Mouse (Mus musculus) T-helper 2 cell (primary cell): ENCODE measurements around the gene Agap1.

ENCODE experiments used
- in situ Hi-C: fragments of 300-600 bp; cut with MboI, MseI; formaldehyde crosslinking; loops from one replicate; pipeline ENCODE4 v1.15.1; 2025; ENCODE audit warnings: high pct_unique_total_duplicates

The Agap1 gene

DNA sequence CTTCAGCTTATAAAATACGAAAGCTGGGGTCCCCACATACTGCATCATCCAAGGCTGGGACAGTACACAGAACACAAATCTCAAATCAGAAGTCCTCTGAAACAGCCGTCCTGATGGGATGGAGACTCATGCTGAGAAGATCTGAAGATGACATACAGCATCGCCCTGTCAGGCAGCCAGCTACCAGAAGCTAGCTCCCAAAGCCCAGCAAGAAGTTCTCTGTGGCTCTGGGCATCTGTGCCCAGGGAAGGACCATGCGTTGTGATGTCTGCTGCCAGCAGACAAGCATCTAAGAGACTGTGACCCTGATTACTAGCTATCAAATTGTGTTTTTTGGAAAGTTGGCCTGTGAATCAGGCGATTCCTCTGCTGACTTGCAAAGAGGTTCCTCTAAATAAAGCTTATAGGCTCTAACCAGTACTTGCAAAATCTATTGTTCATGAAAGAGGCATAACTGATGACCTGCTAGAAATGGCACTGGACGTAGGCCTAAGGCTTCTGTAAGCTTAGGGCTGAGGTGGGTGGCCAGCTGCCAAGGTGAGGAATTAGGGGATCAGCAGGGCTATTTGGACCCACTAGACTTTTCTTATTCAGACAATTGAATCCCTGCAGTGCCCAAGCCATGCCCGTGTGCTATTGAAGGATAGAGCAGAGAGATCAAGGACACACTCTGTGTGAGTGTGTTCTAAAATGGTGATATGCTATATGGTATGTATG is 121.7 kb downstream of the Agap1 start:
- in situ Hi-C loops: no loop called here

DNA sequence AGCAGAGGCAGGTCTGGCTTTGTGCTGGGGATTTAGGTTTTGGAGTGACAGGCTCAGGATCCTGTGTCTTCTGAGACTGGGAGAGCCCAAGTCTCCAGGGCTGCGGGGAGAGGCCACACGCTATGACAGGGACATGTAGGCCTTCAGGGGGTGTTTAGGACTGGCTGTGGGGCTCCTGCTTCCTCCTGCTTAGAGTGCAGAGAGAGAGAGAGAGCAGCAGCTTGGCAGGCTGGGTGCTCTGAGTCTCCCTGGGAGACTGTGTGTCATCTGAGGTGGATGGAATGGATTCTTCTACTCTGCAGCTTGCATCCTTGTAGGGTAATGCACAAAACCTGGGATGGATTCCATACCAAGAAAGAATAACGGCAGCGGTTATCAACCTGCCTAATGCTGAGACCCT is 122.4 kb downstream of the Agap1 start:
- in situ Hi-C loops: no loop called here

DNA sequence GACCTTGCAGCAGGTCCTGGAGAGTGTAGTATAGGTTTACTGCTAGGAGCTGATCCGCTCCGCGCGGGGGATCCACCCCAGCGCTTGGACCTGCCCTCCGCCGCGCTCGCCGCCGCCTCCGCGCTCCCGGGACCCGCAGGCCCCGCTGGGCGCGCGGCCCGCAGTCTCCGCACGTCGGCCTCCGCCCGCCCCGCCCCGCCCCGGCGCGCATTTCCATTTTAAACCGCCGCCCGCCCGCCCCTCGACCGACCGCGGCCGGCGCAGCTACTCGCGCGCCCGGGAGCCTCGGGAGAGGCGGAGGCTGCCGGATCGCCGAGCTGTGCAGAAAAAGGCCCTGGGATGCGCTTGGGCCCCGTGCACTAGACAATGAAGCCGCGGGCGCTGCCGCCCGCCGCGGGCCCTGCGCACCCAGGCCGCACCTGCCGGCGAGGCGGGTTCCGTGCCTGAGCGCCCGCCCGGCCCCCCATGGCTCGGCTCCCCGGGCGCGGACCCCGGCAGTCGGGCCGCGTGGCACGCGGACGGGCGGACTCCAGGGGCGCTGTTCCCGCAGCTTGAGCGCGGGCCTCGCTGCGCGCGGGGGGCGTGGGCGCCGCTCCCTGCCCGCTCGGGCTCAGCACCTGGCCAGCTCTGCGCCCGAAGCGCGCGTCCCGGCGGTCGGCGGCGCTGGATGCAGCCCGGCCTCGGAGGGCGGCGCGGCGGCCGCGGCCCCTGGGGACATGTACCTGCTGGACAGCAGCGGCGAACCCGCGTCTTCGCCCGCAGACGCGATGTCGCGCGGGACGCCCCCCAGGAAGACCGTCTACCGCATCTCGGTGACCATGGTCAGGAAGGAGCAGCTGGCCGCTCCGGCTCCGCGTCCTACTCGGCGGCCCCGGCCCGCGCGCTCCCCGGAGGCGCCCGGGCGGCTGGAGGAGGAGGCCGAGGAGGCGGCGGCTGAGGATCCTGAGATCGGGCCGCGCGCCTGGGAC is 125.7 kb downstream of the Agap1 start:
- in situ Hi-C loops: no loop called here

DNA sequence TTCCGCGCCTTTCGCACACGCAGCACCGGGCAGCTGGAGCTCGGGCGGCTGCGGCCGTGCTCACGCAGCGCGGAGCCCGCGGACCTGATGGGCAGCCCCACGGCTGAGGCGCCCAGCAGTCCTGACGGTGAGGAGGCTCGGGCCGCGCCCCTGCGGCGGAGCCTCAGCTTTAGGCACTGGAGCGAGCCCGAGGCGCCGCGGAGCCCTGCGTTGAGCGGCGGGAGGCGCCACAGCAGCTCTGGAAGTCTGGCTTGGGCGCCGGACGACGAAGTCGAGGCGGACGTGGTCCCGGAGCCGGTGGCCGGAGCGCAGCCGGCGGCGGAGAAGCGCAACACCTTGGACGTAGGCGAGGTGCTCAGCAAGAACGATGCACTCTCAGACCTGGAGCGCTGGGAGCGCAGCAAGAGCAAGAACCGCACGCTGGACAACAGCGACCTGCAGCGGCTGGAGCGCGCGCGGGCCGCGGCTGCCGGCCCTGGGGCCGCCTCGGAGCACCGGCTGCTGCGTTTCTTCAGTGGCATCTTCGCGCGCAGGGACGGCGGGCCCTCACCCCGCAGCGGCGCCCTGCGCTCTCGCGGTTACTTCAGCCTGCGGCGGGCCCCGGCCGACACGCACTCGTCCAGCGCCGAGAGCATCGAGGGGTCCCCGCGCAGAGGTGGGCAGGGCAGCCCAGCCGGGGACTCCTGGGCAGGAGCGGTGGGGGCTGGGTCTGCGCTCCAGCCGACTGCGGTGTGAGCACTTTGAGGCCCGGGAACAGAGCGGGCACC is 126.6 kb downstream of the Agap1 start:
- in situ Hi-C loops: no loop called here

DNA sequence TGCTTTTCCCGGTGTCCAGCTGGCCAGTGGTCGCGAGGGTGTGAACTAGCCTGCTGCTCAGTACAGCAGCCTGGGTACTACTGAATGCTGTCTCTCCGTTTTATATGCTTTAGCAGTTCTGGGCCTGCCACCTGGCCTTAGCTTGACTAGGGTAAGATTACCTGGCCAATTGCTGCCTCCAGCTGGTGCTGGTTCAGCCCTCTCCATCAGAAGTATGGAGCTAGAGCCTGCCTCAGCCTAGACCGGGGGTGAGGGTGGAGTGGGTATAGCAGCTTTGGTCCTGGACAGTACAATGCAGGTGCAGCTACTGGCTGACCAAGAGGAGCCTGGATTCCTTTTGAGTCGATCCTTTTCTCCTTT is 127.1 kb downstream of the Agap1 start:
- in situ Hi-C loops: no loop called here

DNA sequence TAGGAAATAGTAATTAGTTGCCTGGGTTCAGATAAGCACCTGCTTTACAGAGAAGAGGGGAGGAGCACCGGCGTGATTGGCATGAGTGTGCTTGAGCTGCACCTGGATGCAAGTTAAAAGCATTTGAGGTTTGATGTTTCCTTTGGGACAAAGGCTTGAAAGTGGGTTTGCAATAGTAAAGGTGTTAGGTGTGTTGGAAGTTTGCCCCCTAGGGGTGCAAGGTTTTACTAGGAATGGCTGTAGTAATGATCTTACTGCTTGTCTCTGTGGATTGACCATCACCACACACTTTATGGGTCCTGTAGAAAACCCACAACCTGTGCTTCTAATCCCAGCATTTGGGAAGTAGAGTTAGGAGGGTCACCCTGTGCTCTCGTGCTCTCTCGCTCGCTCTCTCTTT is 128.8 kb downstream of the Agap1 start:
- in situ Hi-C loops: no loop called here

DNA sequence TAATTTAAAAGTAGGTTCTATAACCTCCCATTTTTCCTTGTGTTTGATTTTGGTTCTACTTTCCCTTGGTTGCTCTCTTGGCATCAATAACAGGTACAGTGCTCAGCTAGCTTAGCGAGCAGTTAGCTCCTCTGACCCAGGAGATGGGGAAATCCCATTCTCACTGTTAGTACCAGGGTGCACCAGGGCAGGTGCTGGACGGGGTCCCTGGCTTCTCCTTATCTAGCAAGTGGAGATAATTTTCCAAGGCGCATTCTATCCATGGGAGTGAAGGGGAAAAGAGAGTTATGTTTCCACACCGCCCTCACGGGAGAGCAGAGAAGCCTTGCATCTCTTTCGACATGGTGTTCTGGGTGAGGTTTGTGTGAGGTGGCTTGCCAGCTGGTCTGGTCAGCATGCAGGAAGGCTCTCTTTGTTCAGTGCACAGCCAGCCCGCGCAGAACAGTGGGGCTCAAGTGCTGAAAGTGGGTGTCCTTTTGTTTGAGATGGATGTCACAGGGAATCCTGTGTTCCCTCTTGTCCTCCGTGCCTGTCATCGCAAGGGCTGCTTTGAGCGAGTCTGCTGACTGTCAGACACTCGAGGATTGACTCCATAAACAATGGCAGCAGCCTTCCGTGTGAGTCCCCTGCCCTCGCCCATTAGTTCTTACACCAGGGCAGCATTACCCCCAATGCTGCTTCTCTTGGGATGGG is 132.5 kb downstream of the Agap1 start:
- in situ Hi-C loops: no loop called here

DNA sequence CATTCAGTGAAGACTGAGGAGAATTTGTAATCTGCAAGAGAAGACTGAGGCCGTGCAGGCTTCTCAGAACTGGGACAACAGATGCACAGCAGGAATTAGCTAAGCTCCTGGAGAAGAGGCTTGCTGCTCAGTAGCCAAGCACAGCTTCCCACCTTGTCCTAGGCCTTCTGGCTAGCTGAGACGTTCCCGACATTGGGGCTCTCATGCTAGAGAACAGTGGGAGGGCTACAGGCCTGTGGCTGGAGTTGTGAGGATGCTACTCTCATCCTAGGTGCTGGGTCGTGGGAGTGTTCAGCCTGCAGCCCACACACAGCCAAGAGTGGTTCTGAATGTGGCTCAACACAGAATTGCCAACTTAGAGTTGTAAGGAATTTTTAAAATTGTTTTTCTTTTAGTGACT is 133.5 kb downstream of the Agap1 start:
- in situ Hi-C loops: no loop called here

DNA sequence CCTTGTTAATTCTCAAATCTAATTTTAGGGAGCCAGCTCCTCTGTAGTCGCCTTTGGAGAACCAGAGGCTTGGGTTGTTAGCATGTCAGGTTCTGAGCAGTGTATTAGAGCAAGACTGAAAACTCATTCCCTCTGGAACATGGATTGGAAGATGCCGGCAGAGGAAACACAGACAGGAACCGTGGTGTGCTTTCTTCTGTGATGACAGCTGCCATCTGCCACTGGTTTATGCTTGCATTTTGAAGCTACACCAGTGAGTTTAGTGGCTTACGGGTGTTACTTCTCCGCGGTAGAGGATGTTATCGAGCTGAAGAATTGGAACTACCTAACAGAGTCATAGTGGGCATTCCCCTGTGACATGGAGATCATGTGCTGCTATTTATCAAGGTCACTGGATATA is 136.4 kb downstream of the Agap1 start:
- in situ Hi-C loops: no loop called here

DNA sequence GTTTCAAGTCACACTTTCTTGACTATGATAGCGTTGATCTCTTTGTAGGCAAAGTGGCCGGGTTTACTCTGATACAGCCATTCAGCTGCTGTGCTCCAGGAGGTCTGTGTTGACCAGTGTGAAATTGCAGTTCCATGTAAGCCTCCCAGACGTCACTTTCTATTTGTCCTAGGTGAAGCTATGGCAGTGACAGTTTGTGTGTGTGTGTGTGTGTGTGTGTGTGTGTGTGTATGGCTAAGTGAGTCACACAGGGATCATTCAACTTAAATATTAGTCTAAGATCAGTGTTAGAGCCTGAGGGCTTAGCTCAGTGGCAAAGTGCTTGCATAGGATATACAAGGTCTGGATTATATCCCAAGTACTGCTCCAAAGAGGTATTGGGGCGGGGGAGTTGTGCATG is 138.6 kb downstream of the Agap1 start:
- in situ Hi-C loops: no loop called here

DNA sequence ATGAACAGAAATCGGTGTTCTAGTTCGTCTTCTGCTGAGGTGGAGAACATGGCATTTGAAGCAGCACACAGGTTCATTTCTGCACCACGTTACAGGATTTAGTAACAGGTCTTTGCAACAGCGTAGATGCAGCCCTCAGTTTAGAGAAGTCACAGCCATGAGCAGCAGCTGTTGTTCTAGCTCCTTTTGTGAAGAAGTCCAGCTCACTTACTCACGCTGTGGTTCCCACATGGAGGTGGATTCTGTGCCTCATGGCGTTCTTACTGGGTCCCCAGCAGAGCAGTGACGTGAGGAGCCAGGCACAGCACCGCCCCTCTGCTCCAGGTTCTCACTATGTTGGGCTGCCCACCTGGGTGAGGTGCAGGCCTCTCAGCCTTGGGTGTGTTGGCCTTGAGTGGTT is 140.4 kb downstream of the Agap1 start:
- in situ Hi-C loops: no loop called here

DNA sequence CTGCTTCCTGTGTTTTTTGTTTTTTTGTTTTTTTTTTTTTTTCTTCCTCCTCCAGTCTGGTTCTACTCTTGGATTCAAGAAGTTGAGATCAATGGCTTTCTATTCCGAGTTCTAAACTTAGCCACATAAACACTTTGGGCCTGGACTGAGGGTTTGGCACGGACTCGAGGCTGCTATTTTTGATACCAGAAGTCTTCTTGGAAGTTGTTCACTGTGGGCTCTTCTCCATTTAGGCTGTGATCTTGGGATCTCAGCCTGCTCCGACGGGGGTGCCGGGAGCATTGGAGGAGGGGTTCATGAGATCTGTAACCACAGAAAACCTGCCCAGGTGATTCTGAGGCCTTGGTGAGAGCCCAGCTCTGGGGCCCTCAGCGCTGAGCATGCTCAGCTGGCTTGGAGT is 140.8 kb downstream of the Agap1 start:
- in situ Hi-C loops: no loop called here

DNA sequence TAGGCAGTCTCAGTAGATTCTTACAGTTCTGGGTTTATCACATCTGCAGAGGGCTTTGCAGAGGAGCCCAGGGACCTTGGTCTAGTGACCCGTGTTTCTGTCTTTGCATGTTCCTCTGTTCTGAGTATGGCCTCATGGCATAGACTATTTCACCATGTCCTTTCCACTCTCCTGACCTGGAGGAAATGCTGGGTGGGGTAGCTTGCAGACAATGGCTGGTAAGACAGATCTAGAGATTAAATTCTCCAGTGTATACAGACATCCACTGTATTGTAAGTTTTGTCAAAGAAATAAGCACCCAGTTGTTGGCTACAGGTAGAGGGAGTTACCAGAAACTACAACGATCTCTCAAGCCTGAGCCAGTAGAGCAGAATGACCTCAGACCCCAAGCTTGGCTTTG is 141.6 kb downstream of the Agap1 start:
- in situ Hi-C loops: no loop called here

DNA sequence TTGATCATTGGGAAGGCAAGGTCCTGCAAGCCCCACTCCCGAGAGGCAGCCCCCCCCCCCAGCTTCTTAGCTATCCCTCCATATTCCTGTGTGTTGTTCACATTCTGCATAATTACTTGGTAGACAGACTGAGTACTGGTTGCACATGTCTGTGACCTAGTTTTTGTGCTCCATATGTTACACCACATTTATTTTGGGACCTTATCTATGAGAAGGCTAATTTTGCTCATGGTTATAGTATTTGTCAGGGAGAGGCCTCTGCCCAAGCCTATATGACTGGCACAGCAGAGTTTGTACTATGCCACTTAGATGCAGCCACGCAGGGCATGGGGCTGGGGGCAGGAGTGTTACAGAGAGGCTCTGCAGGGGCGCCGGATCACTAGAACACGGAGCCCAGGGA is 144.3 kb downstream of the Agap1 start:
- in situ Hi-C loops: no loop called here

DNA sequence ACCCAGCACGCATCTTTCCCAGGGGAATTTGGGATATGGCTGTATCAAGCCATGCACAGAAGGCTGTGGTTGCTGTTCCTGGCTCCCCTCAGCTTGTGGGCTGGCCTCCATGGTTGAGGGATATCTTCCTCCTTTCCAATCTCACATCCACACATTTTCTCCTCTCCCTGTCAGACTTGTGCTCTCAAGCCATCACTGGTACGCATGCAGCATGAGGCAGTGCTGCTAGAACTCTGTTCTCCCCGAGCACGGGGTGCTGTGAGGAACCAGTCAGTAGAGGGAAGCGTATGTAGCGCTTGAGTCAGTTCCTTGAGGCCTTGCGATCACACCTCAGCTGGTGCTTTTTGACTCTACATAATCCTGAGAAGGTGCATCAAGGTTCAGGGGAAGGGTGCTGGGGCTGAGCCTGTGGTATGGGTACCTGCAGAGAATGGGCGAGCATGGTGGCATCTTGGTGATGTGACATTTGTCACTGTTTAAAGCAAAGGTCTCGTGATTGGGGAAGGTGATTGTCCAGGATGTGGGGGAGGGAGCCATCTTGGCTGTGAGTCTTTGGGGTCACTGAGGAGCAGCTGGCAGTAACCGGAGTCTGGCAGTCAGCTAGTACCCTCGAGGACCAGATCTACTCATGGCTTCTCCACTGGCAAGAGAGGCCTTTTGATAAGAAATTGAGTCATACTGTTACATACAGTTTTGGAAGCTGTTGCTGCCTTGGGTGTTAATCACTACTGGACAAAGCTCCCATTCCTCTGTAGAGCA is 145.6 kb downstream of the Agap1 start:
- in situ Hi-C loops: no loop called here

DNA sequence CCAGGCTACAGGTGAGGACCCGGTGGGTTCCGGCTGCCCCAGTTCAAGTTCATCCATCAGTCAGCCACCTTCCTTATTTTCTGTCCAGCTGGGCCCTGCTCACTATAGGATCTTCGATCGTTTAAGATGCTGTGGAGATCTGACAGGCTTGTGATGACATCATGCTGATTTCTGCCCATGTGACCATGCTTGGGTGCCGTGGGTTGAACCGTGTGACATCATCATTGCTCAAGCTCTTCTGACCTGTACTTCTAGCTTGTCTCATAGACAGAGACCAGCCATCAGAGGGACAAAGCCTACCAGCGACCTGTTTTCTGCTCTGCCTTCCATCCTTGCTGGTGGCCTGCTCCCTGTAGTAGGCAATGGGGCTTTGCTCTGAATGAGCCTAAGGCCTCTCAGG is 146.7 kb downstream of the Agap1 start:
- in situ Hi-C loops: no loop called here

DNA sequence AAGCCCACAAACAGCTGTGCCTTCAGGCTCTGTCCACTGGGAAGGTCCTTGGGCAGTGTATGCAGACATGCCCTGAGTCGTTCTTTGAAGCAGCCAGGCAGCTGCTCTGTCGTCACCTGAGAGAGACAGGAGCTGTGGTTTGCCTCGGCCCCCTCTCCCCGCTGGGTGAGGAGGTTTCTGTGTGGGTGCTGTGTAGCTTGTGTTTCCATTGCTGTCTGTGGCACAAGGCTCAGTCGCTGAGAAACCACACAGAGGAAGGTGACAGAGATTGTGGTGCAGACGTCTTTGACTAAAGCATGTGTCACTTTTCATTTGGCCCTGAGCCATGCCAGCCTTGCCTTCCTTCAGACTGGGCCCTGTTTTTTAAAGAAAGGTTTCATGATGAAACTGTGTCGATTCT is 148.3 kb downstream of the Agap1 start:
- in situ Hi-C loops: no loop called here

DNA sequence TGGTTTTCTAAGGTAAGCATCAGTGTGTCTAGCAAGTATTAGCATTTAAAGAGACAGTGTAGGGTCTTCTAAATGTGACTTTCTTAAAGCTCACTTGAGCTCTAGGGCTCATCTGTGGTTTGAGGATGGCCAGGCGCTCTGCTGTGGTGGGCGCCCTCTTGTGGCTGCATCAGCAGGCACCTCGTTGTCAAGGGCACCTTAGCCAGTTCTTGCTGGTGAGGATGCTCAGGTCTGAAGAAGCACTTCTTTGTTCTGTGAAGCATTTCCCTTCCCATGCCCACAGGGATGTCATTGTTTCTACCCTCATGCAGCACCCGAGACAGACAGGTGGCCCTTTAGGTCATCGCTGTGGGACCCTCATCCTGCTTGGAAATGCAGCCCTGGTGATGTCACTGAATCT is 152.0 kb downstream of the Agap1 start:
- in situ Hi-C loops: no loop called here

DNA sequence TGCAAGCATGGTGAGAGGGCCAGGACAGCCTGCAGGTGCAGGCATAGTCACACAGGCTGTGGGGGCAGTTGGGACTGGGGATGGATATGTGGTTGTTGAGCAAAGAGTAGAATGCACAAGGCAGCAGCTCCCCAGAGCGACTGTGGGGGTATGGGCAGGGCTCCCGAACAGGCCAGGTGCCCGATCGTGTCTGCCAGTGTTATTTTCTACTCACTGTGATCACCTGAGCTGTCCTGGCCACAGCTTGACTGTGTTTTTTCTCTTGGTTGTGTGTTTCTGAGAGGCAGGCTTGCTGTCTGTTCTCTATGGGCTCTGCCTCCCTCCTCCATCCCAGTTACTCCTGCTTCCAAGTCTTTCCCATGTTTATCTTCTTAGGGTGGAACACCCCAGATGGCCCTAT is 154.2 kb downstream of the Agap1 start:
- in situ Hi-C loops: no loop called here

DNA sequence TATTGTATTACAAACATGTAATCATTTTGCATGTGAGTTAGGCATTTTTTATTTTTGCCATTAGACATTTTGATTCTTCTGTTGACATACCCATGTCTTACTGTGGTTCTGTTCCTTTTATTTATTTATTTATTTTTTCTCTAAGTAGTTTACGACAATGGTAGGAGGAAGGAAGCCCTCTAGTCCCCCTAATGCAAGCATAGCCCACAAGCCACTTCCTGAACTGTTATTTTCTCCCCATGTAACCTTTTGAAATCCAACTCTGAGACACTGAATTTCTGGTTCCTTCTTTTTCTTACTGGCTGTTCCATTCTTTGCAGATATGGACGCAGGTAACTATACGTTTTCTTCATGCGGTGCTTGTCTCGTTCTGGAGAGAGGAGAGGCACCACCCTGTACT is 155.4 kb downstream of the Agap1 start:
- in situ Hi-C loops: loop anchor here (5.0 kb wide), 1 partner anchor 68 kb away; no protein-coding TSS in a partner anchor

DNA sequence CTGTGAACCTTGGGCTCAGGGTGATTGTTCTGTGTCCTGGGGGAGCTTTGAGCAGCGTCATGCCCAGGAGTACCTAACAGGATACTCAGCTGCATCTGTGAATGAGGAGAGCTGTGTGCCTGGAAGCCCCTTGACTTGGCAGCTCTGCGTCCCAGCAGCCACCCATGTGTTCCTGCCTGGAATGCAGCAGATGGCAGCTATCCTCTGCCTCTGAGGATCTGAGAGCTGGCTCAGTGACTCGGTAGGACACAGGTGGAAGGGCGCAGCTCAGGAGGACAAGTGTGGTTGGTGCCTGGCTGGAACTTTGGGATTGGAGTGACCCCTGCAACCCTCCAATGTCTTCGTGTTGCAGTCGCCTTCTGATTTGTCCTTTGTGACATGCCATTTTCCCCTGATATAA is 156.9 kb downstream of the Agap1 start:
- in situ Hi-C loops: loop anchor here (5.0 kb wide), 1 partner anchor 69 kb away; no protein-coding TSS in a partner anchor
